Mouse (Mus musculus) Patski (cell line): ENCODE data around the gene Ifitm2. TPM values are rescaled to one million over a fixed set of nuclear protein-coding genes. Genes with fewer than 3 reads are reported as not detected.
A peak's percentile ranks its signal among the peaks of the same experiment; 100 is the strongest.

Source experiments
- ATAC-seq: fragments of 100-300 bp; one replicate; pipeline ENCODE4 v1.8.0; 2021
- CTCF ChIA-PET: fragments of 350-600 bp; sonication (Branson Sonifier 250); formaldehyde crosslinking; loops from one replicate; lab custom pipeline; 2022; ENCODE audit warnings: inconsistent platforms; lab: Charles Lee
- POLR2A ChIA-PET: fragments of 350-600 bp; sonication (Branson Sonifier 250); formaldehyde crosslinking; loops from one replicate; lab custom pipeline; 2022; ENCODE audit warnings: antibody characterized with exemption, inconsistent platforms; lab: Charles Lee
- DNase-seq: peaks from one replicate; pipeline ENCODE4 v3.0.0-alpha.2; 2011; ENCODE audit warnings: low read depth, low spot score
- H3K27me3 ChIP-seq: fragments of 371-371 bp; one replicate; pipeline ENCODE4 v1.5.1; 2021
- CTCF ChIP-seq: fragments of 100-300 bp; IDR thresholded peaks from one replicate; pipeline ENCODE4 v1.5.1; 2021
- in situ Hi-C: fragments of 300-500 bp; cut with MboI; formaldehyde crosslinking; loops from 3 replicates; pipeline ENCODE4 v1.11.1; 2018; ENCODE audit warnings: low pct_unique_long_range_greater_than_20kb, mixed read lengths
- polyA plus RNA-seq: library from polyadenylated mRNA; unstranded; gene quantifications from one replicate; pipeline ENCODE4 v1.2.3, GENCODE M21; 2021

The Ifitm2 gene
- polyA plus RNA-seq: 257 TPM

DNA sequence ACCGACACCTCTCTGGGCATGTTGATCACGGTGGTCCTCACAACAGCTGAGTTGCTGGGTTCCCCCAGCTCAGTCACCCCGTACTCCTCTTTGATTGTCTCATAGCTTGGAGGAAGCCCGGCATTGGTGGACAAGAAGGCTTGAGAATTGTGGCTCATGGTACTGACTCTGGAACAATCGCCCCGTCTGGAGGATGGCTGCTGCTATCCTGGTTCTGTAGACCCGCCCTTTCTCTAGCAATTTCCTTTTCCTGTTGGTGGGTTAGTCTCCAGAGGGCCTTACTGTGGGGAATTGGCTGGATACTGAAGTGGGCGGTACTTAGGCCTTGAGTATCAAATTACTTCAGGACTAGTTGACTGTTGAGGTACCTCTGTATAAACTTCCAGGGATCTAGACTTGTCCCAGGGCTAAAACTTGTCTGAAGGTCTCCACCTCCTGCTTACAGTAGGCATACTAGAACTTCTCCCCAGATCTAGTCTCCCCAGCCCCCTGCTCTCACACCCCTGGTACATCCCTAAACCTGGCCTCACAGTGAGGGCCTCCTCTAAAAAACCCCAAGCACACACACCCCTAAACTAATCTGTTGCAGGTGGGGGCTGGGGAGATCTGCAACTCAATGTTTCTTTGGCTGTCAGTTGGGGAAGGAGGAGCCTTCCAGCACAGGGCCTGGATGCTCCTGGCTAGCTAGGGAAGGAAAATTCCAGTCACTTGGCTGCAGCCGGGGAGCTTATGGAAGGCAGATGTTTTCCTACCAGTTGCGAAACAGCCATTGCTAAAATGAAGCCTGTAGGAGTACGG is at the start of gene Ifitm2, which contains the start of gene Gm45717:
TSS of gene Ifitm2 (minus strand) at position 230 of the 798 bp plus-strand sequence.
TSS of gene Gm45717 (minus strand) at position 180 of the 798 bp plus-strand sequence.
- H3K27me3 ChIP-seq: no peaks in the 10 kb centered on the region
- no peak for TF ChIP-seq CTCF
- DNase-seq: peak; percentile 42
- CTCF ChIA-PET: interaction anchor here (0.7 to 5.1 kb wide), 4 partner anchors 14 to 108 kb away, joined by 3 to 41 read pairs (median 10); partner anchors contain the start of genes Odf3 and Pgghg
- ATAC-seq: peak; percentile 89
- POLR2A ChIA-PET: no interaction called here
- in situ Hi-C loops: loop anchor here (5.0 kb wide), 3 partner anchors 56 to 221 kb away; partner anchors contain the start of gene Ifitm3

DNA sequence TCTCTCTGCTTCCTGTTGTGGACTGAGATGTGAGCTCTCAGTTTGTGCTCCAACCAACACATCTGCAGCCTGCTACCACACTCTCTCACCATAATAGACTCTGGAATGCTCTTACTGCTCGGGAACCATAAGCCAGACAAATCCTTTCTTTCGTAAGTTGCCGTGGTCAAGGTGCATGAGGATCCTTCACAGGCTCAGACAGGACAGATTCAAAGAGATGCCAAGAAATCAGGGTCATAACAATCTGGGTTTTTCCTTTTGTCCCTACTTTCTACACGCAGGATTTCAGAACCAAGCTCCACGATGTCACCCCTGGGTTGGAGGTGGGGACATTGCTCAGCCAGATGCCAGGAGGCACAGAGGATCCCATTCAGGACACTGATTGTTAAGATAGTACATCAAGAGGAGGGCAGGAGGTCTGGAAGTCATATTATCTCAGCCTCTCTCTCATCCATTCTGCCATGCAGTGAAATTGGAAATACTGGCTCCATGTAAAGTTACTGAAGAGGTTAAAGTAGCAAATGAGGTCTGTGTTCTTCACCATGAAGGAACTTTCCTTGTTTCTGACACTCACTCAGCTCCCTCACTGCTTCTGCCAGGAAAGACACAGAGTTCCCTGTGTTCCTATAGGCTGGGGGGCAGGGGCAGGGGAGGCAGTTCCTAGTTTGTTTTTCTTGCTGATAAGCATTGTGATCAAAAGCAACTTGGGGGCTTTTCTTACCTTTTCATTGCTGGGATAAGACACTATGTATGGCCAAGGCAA is 47.6 kb upstream of the Ifitm2 start:
- no peak for DNase-seq
- in situ Hi-C loops: no loop called here
- TF ChIP-seq CTCF: no peak
- POLR2A ChIA-PET: no interaction called here
- CTCF ChIA-PET: no interaction called here
- no peak for ATAC-seq
- no peaks in the 10 kb centered on the region for H3K27me3 ChIP-seq

GRCm38 (mm10) chr7:141000881-141001708 is 45.3 kb upstream of the Ifitm2 start:
- in situ Hi-C loops: no loop called here
- H3K27me3 ChIP-seq: no peaks in the 10 kb centered on the region
- POLR2A ChIA-PET: interaction anchor here (0.6 kb wide), 1 partner anchor 893 kb away, joined by 4 read pairs; no protein-coding TSS in a partner anchor
- CTCF ChIA-PET: no interaction called here
- TF ChIP-seq CTCF: no peak
- no peak for ATAC-seq
- DNase-seq: no peak

DNA sequence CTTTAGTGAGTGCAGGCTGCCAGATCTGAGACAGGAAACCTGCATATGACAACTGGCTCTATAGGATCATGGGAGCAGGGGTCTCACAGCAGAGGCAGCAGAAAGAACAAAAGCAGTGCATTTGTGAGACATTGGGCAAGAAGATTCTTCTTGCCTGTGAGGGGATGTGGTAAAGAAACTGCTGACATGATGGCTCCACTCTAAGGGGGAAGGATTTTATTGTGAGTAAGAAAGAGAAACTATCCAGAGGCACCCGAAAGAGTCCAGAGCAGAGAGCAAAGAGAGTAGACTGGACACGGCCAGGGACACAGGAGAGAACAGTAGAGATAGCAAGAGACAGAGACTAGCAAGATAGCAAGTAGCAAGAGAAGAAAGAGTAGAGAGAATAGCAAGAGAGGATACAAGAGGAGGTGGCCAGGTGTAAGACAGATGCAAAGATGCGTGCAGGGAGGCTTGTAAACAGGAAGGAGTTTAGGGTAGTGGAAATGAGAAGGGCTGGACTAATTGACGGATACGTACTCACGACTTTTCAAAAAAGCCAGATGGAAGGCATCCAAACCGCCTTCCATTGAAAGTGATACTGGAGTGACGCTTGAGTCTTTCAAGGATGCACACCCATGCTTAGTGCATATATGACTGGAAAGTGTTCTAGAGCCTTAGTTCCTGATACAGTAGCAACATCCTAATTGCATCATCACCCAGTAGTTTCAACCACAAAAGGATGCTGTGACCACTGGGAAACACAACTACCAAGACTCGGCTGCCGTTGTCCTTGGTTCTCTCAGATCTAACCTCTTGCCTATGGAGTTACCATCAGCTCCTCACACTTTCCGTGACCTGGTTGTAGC is 43.3 kb upstream of the Ifitm2 start:
- ChIA-PET POLR2A (no interaction called here), CTCF (no interaction called here)
- no peak for DNase-seq
- no peak for TF ChIP-seq CTCF
- H3K27me3 ChIP-seq: no peaks in the 10 kb centered on the region
- in situ Hi-C loops: no loop called here
- no peak for ATAC-seq

DNA sequence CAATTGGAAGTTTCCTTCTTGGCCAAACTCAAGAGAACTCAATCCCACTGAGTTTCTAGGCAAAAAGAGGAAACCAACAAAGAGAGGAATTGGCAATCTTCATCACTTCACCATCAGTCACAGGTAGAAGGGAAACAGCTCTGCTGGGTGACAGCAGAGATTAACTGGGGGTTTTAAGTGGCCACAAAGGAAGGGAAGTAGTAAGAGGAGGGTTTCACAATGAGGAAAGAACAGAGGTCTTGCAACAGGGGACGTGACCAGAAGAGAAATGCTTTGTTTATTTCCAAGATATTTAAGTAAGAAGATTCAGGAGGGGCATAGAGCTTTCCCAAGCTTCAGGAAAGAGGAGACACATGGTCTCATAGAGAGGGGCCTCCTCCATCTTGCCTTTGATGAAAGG is 42.0 kb upstream of the Ifitm2 start:
- ATAC-seq (no peak), DNase-seq (no peak)
- H3K27me3 ChIP-seq: no peaks in the 10 kb centered on the region
- no peak for TF ChIP-seq CTCF
- CTCF ChIA-PET: no interaction called here
- POLR2A ChIA-PET: no interaction called here
- in situ Hi-C loops: no loop called here

- TF ChIP-seq CTCF: no peak
- in situ Hi-C loops: no loop called here
- ChIA-PET CTCF (interaction anchor here (1.9 kb wide), 1 partner anchor 32 kb away, joined by 5 read pairs; no protein-coding TSS in a partner anchor), POLR2A (no interaction called here)
- no peaks in the 10 kb centered on the region for H3K27me3 ChIP-seq
- DNase-seq (no peak), ATAC-seq (no peak)
These were observed 35.4 kb upstream of the Ifitm2 start for GRCm38 (mm10) chr7:140991117-140991689.

DNA sequence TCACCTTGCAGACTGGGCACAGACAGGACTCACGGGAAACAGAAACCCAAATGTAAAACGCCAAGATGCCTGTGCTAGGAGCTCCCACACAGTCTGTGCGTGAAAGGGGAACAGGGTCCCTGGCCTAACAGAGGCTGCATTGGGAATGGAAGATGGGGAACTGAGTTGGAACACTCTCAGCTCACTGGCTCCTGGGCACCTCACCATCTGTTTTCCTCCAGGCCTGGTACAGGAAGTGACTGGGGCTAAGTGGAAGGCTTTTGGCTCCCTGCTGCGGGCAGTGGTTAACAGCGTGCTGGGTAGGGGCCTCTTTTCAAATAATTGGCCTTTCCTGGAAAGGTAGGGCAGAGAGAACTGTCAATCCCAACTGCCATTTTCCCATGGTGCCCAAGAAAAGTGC is 34.8 kb upstream of the Ifitm2 start:
- POLR2A ChIA-PET: no interaction called here
- no peak for DNase-seq
- no peaks in the 10 kb centered on the region for H3K27me3 ChIP-seq
- TF ChIP-seq CTCF: no peak
- in situ Hi-C loops: no loop called here
- CTCF ChIA-PET: interaction anchor here (1.1 to 1.9 kb wide), 2 partner anchors 18 to 32 kb away, joined by 3 to 5 read pairs; no protein-coding TSS in a partner anchor
- ATAC-seq: no peak

GRCm38 (mm10) chr7:140990185-140990584 is 34.4 kb upstream of the Ifitm2 start:
- DNase-seq (no peak), ATAC-seq (no peak)
- in situ Hi-C loops: no loop called here
- H3K27me3 ChIP-seq: no peaks in the 10 kb centered on the region
- ChIA-PET POLR2A (no interaction called here), CTCF (interaction anchor here (1.0 to 1.9 kb wide), 3 partner anchors 19 to 31 kb away, joined by 3 to 5 read pairs (median 3); no protein-coding TSS in a partner anchor)
- no peak for TF ChIP-seq CTCF

DNA sequence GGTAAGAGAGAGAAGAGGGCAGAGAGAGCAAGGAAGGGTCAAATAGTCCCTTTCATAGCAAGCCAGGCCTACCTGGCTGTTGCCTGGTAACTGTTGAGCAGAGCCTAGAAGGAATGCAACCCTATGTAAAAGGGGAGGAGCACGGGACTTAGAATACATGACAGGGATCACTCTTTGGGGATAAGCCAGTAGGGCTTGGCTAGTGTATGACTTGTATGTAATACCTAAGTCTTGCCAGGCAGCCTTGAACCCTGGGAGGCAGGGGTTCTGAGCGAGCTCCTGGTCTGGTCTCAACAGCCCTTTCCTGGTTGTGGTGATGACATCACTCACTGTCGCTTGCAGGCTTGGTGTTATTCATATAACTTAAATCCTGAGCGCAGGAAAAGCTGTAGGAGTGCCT is 33.2 kb upstream of the Ifitm2 start:
- DNase-seq (no peak), ATAC-seq (no peak)
- in situ Hi-C loops: no loop called here
- POLR2A ChIA-PET: no interaction called here
- TF ChIP-seq CTCF: no peak
- H3K27me3 ChIP-seq: no peaks in the 10 kb centered on the region
- CTCF ChIA-PET: no interaction called here
